Mouse (Mus musculus): Measurements from ENCODE around the gene Actb.
"Not testable (repeated sequence)": the region's sequence is repeated elsewhere in the genome, so short reads cannot be mapped to it uniquely, and the experiment has no call there.

Actb gene

GRCm38 (mm10) chr5:142902506-142903314, 3.8 kb downstream of the Actb start:
- no peak for DNase-seq (ENCODE audit: low read depth, low spot score)

- no peak for DNase-seq (ENCODE audit: low read depth, low spot score)
These were observed 4.6 kb downstream of the Actb start for GRCm38 (mm10) chr5:142901846-142902505.

- no peak for DNase-seq (ENCODE audit: low read depth, low spot score)
These were observed 5.2 kb downstream of the Actb start for GRCm38 (mm10) chr5:142901355-142901802.

GRCm38 (mm10) chr5:142900651-142901050, 5.9 kb downstream of the Actb start:
- DNase-seq (ENCODE audit: low read depth, low spot score): no peak

- DNase-seq (ENCODE audit: low read depth, low spot score): no peak
These were observed 6.5 kb downstream of the Actb start for GRCm38 (mm10) chr5:142899932-142900533.

- no peak for DNase-seq (ENCODE audit: low read depth, low spot score)
These were observed 7.4 kb downstream of the Actb start for GRCm38 (mm10) chr5:142899057-142899601.

GRCm38 (mm10) chr5:142898316-142898715, 8.2 kb downstream of the Actb start:
- DNase-seq (ENCODE audit: low read depth, low spot score): no peak

GRCm38 (mm10) chr5:142897568-142898248, 8.8 kb downstream of the Actb start:
- no peak for DNase-seq (ENCODE audit: low read depth, low spot score)

- DNase-seq (ENCODE audit: low read depth, low spot score): no peak
These were observed 9.8 kb downstream of the Actb start for GRCm38 (mm10) chr5:142896713-142897112.

- no peak for DNase-seq (ENCODE audit: low read depth, low spot score)
These were observed 10.4 kb downstream of the Actb start for GRCm38 (mm10) chr5:142896192-142896591.

- DNase-seq (ENCODE audit: low read depth, low spot score): peak; percentile 87
These were observed 11.5 kb downstream of the Actb start, which contains the start of gene Fbxl18 for GRCm38 (mm10) chr5:142894918-142895613. Gene Fbxl18, minus strand, starts transcription at chr5:142895421.

- no peak for DNase-seq (ENCODE audit: low read depth, low spot score)
These were observed 15.2 kb downstream of the Actb start for GRCm38 (mm10) chr5:142891396-142891795.

GRCm38 (mm10) chr5:142887533-142887932, 19.0 kb downstream of the Actb start:
- not testable (repeated sequence) for DNase-seq (ENCODE audit: low read depth, low spot score)

- no peak for DNase-seq (ENCODE audit: low read depth, low spot score)
These were observed 19.8 kb downstream of the Actb start for GRCm38 (mm10) chr5:142886761-142887160.

- no peak for DNase-seq (ENCODE audit: low read depth, low spot score)
These were observed 20.4 kb downstream of the Actb start for GRCm38 (mm10) chr5:142886181-142886580.

- no peak for DNase-seq (ENCODE audit: low read depth, low spot score)
These were observed 24.1 kb downstream of the Actb start for GRCm38 (mm10) chr5:142882471-142882870.

- no peak for DNase-seq (ENCODE audit: low read depth, low spot score)
These were observed 24.6 kb downstream of the Actb start for GRCm38 (mm10) chr5:142881936-142882335.

- no peak for DNase-seq (ENCODE audit: low read depth, low spot score)
These were observed 25.6 kb downstream of the Actb start for GRCm38 (mm10) chr5:142880806-142881516.

GRCm38 (mm10) chr5:142880246-142880645, 26.3 kb downstream of the Actb start:
- no peak for DNase-seq (ENCODE audit: low read depth, low spot score)
